Mouse (Mus musculus) heart, adult 2 months (tissue): ENCODE data around the gene Zfp952.

Experiments
- CTCF ChIP-seq: fragments of 200-600 bp; IDR thresholded peaks from 2 replicates; pipeline ENCODE4 v1.8.1; 2022; ENCODE audit warnings: antibody characterized with exemption, mild to moderate bottlenecking, moderate library complexity
- EP300 ChIP-seq: fragments of 200-500 bp; IDR thresholded peaks from 2 replicates; pipeline ENCODE4 v1.6.1; 2011; ENCODE audit warnings: low read depth, low read length, control low read depth; ENCODE audit not compliant: insufficient read depth
- POLR2A ChIP-seq: fragments of 200-500 bp; IDR thresholded peaks from 2 replicates; pipeline ENCODE4 v1.6.1; 2011; ENCODE audit warnings: mild to moderate bottlenecking, low read depth, low read length, control low read depth; ENCODE audit not compliant: insufficient read depth

- TF ChIP-seq CTCF (peak; percentile 58), POLR2A (no peak), EP300 (no peak)
Measured at GRCm38 (mm10) chr17:32965253-32965622, 27.7 kb upstream of the Zfp952 start.
